Mouse (Mus musculus): ENCODE data around the gene Tyw1. TPM values are rescaled to one million over a fixed set of nuclear protein-coding genes. Genes with fewer than 3 reads are reported as not detected.

Tyw1 gene
- polyA plus RNA-seq, 1 experiment, result 12.7 TPM

GRCm38 (mm10) chr5:130345871-130346270 lies 90.5 kb downstream of the Tyw1 start:
- TF ChIP-seq POLR2A (IDR thresholded peaks at IDR 0.05; ENCODE audit: borderline replicate concordance, low read depth, low read length) (no peak), CTCF (IDR thresholded peaks at IDR 0.05; ENCODE audit: low read depth, low read length) (no peak)
- Histone ChIP-seq H3K27ac (ENCODE audit: insufficient read depth, low read depth, low read length) (no peak overlapping the region), H3K4me3 (ENCODE audit: insufficient read depth, low read length) (no peak overlapping the region), H3K4me1 (ENCODE audit: control insufficient read depth, insufficient read depth, low read length) (no peaks in the 10 kb centered on the region)

GRCm38 (mm10) chr5:130355223-130355622 lies 99.8 kb downstream of the Tyw1 start:
- Histone ChIP-seq H3K4me3 (ENCODE audit: insufficient read depth, low read length) (no peak overlapping the region), H3K4me1 (ENCODE audit: control insufficient read depth, insufficient read depth, low read length) (no peaks in the 10 kb centered on the region), H3K27ac (ENCODE audit: insufficient read depth, low read depth, low read length) (no peak overlapping the region)
- no peak for TF ChIP-seq POLR2A (IDR thresholded peaks at IDR 0.05; ENCODE audit: borderline replicate concordance, low read depth, low read length)
- TF ChIP-seq CTCF (IDR thresholded peaks at IDR 0.05; ENCODE audit: low read depth, low read length), result no peak

DNA sequence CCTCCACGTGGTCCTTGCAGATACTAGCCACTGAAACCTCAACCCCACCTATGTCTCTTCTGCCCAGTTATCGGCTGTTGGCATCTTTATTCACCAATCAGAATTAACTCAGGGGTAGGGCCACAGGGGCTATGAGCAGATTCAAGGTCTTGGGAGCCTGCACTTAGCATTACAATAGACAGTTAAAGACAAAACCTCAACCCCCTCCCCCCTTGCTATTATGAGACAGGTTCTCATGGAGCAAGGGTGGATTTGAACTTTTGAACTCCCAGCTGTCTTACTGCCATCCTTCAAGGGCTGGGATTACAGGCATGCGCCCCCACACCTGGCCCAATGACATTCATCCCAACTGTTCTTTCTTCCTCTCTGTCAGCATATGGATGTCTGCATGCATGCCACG lies 107.7 kb downstream of the Tyw1 start:
- Histone ChIP-seq H3K27ac (ENCODE audit: insufficient read depth, low read depth, low read length) (no peak overlapping the region), H3K4me1 (ENCODE audit: control insufficient read depth, insufficient read depth, low read length) (no peaks in the 10 kb centered on the region), H3K4me3 (ENCODE audit: insufficient read depth, low read length) (no peak overlapping the region)
- no peak for TF ChIP-seq POLR2A (IDR thresholded peaks at IDR 0.05; ENCODE audit: borderline replicate concordance, low read depth, low read length)
- no peak for TF ChIP-seq CTCF (IDR thresholded peaks at IDR 0.05; ENCODE audit: low read depth, low read length)

DNA sequence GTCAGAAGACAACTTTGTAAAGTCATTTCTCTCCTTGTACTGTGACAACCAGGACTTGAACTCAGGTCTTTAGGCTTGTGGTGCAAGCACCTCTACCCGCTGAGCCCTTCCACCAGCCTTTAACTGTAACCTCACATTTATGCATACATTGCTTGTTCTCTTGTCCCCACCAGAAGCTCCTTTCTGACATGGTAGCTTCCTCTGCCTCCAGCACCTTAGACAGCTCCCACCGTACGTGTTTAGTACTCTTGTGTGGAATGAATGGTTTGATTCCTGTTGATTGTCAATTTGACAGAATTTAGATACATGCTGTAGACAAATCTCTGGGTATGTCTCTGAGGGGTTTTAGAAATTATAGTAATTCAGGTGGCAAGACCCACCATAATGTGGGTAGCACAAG lies 108.4 kb downstream of the Tyw1 start:
- no peak for TF ChIP-seq POLR2A (IDR thresholded peaks at IDR 0.05; ENCODE audit: borderline replicate concordance, low read depth, low read length)
- no peak for TF ChIP-seq CTCF (IDR thresholded peaks at IDR 0.05; ENCODE audit: low read depth, low read length)
- no peaks in the 10 kb centered on the region for H3K4me1 ChIP-seq (ENCODE audit: control insufficient read depth, insufficient read depth, low read length)
- no peak overlapping the region for H3K4me3 ChIP-seq (ENCODE audit: insufficient read depth, low read length)
- no peak overlapping the region for H3K27ac ChIP-seq (ENCODE audit: insufficient read depth, low read depth, low read length)

DNA sequence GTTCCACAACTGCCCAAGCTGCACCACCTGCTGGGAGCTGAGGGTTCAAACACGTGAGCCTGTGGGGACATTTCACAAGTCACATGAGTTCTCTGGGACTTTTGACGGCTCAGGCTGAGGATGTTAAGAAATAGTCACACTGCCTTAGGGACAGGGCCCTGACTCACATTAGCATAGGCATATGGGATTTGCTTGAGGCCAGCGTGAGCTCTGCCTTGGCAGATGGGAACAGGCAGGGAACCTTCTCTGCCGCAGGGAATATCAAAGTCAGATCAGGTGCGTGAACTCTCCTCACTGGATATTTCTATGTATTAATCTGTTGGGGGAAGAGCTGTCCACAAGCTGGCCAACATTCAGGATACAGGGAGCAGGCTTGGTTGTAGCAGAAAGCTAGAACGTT lies 112.8 kb downstream of the Tyw1 start:
- no peak for TF ChIP-seq CTCF (IDR thresholded peaks at IDR 0.05; ENCODE audit: low read depth, low read length)
- TF ChIP-seq POLR2A (IDR thresholded peaks at IDR 0.05; ENCODE audit: borderline replicate concordance, low read depth, low read length), result no peak
- H3K4me3 ChIP-seq (ENCODE audit: insufficient read depth, low read length), result no peak overlapping the region
- H3K4me1 ChIP-seq (ENCODE audit: control insufficient read depth, insufficient read depth, low read length), result no peaks in the 10 kb centered on the region
- H3K27ac ChIP-seq (ENCODE audit: insufficient read depth, low read depth, low read length), result no peak overlapping the region

DNA sequence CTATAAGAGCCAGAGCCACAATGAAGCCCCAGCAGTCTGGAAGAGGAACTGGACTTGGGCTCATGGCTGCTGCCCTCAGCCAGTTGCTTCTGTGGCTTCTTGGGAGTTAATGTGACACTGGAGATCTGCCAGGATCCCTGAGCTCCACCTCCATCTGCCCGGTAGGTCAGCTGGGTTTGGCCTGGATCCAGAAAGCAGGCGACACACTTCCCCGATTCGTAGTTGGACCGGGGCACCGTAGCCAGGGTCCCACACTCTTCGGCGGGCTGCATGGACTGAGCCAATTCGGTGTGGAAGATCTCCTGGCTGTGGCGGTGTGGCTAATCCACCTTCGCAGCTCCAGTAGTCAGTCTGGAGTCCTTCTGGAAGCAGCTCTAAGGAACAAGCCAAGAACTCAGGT lies 113.8 kb downstream of the Tyw1 start, which contains the start of gene Caln1:
Caln1 (plus strand) TSS at position 219 of the 400 bp plus-strand sequence.
- TF ChIP-seq CTCF (IDR thresholded peaks at IDR 0.05; ENCODE audit: low read depth, low read length) (no peak), POLR2A (IDR thresholded peaks at IDR 0.05; ENCODE audit: borderline replicate concordance, low read depth, low read length) (no peak)
- no peak within 1 kb of the TSS for H3K27ac ChIP-seq (ENCODE audit: insufficient read depth, low read depth, low read length)
- H3K4me3 ChIP-seq (ENCODE audit: insufficient read depth, low read length), result no peak within 1 kb of the TSS
- no peaks in the 10 kb centered on the region for H3K4me1 ChIP-seq (ENCODE audit: control insufficient read depth, insufficient read depth, low read length)

DNA sequence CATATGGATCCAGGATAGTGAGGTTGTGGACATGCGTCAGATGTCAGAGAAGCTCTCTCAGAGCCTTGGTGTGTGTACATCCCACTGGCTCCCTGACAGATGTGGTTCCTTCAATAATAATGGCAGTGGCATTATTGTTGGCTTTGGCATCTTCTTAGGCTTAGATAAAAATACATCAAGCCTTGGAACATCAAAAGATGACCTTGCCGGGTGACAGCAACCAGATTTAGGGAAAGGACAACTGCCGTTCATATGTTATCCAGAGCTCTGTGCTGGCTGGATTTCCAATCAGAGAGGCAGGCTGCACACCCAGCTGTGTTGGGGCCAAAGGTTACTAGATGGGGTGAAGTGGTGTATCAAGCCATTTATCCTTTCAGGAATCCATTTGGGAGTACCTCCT lies 120.0 kb downstream of the Tyw1 start:
- Histone ChIP-seq H3K27ac (ENCODE audit: insufficient read depth, low read depth, low read length) (no peak overlapping the region), H3K4me3 (ENCODE audit: insufficient read depth, low read length) (no peak overlapping the region), H3K4me1 (ENCODE audit: control insufficient read depth, insufficient read depth, low read length) (no peaks in the 10 kb centered on the region)
- no peak for TF ChIP-seq CTCF (IDR thresholded peaks at IDR 0.05; ENCODE audit: low read depth, low read length)

DNA sequence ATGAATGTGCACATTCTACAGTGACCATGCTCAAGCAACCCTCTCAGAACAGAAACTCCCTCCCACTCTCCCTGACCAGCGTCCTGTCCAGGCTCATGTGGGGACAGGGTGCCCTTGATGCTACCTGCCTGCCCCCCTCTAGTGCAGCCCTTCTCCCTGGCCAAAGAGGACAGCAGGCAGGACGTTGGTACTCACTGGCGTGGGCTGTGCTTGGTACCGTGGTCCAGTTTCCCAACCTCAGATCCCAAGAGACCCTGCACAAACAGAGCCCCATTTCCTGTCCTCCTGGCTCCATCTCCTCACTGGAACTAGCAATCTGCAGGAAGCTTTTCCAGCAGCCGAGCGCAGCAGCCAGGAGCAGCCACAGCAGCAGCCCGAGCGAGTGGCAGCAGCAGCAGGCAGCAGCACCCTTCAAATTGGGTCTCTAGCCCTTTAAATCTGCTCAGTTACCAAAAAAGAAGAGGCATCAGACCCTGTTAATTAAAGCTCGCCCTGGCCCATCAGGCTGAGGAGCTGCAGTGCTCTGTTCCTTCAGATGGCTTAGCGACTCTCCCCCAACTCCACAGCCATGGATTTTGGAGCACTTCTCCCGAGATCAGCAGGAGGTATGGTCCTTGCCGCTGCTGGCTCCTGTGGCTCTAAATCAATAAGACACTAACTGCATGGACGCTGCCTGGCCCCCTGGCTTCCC lies 128.9 kb downstream of the Tyw1 start, which contains the start of gene A330070K13Rik:
A330070K13Rik (minus strand) TSS at position 410 of the 691 bp plus-strand sequence.
- Histone ChIP-seq H3K4me3 (ENCODE audit: insufficient read depth, low read length) (no peak within 1 kb of the TSS), H3K4me1 (ENCODE audit: control insufficient read depth, insufficient read depth, low read length) (no peaks in the 10 kb centered on the region), H3K27ac (ENCODE audit: insufficient read depth, low read depth, low read length) (no peak within 1 kb of the TSS)
- TF ChIP-seq CTCF (IDR thresholded peaks at IDR 0.05; ENCODE audit: low read depth, low read length), result no peak
- no peak for TF ChIP-seq POLR2A (IDR thresholded peaks at IDR 0.05; ENCODE audit: borderline replicate concordance, low read depth, low read length)

- H3K4me3 ChIP-seq (ENCODE audit: insufficient read depth, low read length), result no peak overlapping the region
- no peak overlapping the region for H3K27ac ChIP-seq (ENCODE audit: insufficient read depth, low read depth, low read length)
- TF ChIP-seq CTCF (IDR thresholded peaks at IDR 0.05; ENCODE audit: low read depth, low read length) (no peak), POLR2A (IDR thresholded peaks at IDR 0.05; ENCODE audit: borderline replicate concordance, low read depth, low read length) (no peak)
- no peaks in the 10 kb centered on the region for H3K4me1 ChIP-seq (ENCODE audit: control insufficient read depth, insufficient read depth, low read length)
Observed at GRCm38 (mm10) chr5:130386418-130386817, 131.0 kb downstream of the Tyw1 start.

Other genes with a start within 250 kb of the Tyw1 start
- 72.7 and 80.7 TPM in 2 replicates for gene Asl, start 226.4 kb upstream of the Tyw1 start, polyA plus RNA-seq (2012; ENCODE audit: insufficient read depth, insufficient read length, missing spikeins)
- gene Crcp, start 226.3 kb upstream of the Tyw1 start, polyA plus RNA-seq (2012; ENCODE audit: insufficient read depth, insufficient read length, missing spikeins), result 30.1 and 31.5 TPM in 2 replicates
- 14.7 and 15.5 TPM in 2 replicates for gene Tpst1, start 182.3 kb upstream of the Tyw1 start, polyA plus RNA-seq (2012; ENCODE audit: insufficient read depth, insufficient read length, missing spikeins)
- 4.8 and 5.8 TPM in 2 replicates for gene Kctd7, start 110.8 kb upstream of the Tyw1 start, polyA plus RNA-seq (2012; ENCODE audit: insufficient read depth, insufficient read length, missing spikeins)
- 22.3 and 25.4 TPM in 2 replicates for gene Rabgef1, start 83.8 kb upstream of the Tyw1 start, polyA plus RNA-seq (2012; ENCODE audit: insufficient read depth, insufficient read length, missing spikeins)
- 30.3 and 33.4 TPM in 2 replicates for gene Tmem248, start 38.5 kb upstream of the Tyw1 start, polyA plus RNA-seq (2012; ENCODE audit: insufficient read depth, insufficient read length, missing spikeins)
- 87.1 and 111 TPM in 2 replicates for gene Sbds, start 89 bp upstream of the Tyw1 start, polyA plus RNA-seq (2012; ENCODE audit: insufficient read depth, insufficient read length, missing spikeins)
- not detected in 2 replicates for gene Caln1, start 113.8 kb downstream of the Tyw1 start, polyA plus RNA-seq (2012; ENCODE audit: insufficient read depth, insufficient read length, missing spikeins)
- gene A330070K13Rik, start 129.0 kb downstream of the Tyw1 start, polyA plus RNA-seq (2012; ENCODE audit: insufficient read depth, insufficient read length, missing spikeins), result not detected in 2 replicates